Mouse (Mus musculus): Measurements from ENCODE around the gene Ackr4.

Gene Ackr4

GRCm38 (mm10) chr9:104126833-104127232 lies at the start of gene Ackr4:
Ackr4 (minus strand) TSS chr9:104126933.
- no peak for DNase-seq (ENCODE audit: low spot score)

GRCm38 (mm10) chr9:104172342-104172741 lies 45.6 kb upstream of the Ackr4 start:
- no peak for DNase-seq (ENCODE audit: low spot score)

- DNase-seq (ENCODE audit: low spot score): no peak
These were observed 44.9 kb upstream of the Ackr4 start for GRCm38 (mm10) chr9:104171651-104172050.

- DNase-seq (ENCODE audit: low spot score): no peak
These were observed 43.3 kb upstream of the Ackr4 start for GRCm38 (mm10) chr9:104169986-104170385.

GRCm38 (mm10) chr9:104165926-104166325 lies 39.2 kb upstream of the Ackr4 start:
- DNase-seq (ENCODE audit: low spot score): no peak

- no peak for DNase-seq (ENCODE audit: low spot score)
These were observed 37.5 kb upstream of the Ackr4 start for GRCm38 (mm10) chr9:104164194-104164593.

- DNase-seq (ENCODE audit: low spot score): no peak
These were observed 34.4 kb upstream of the Ackr4 start for GRCm38 (mm10) chr9:104161117-104161516.

GRCm38 (mm10) chr9:104157291-104157690 lies 30.6 kb upstream of the Ackr4 start:
- DNase-seq (ENCODE audit: low spot score): no peak

- DNase-seq (ENCODE audit: low spot score): no peak
These were observed 29.8 kb upstream of the Ackr4 start for GRCm38 (mm10) chr9:104156506-104156905.

- no peak for DNase-seq (ENCODE audit: low spot score)
These were observed 28.5 kb upstream of the Ackr4 start for GRCm38 (mm10) chr9:104155100-104155715.

GRCm38 (mm10) chr9:104152121-104152520 lies 25.4 kb upstream of the Ackr4 start:
- no peak for DNase-seq (ENCODE audit: low spot score)

- no peak for DNase-seq (ENCODE audit: low spot score)
These were observed 22.2 kb upstream of the Ackr4 start for GRCm38 (mm10) chr9:104148969-104149368.

- no peak for DNase-seq (ENCODE audit: low spot score)
These were observed 19.9 kb upstream of the Ackr4 start for GRCm38 (mm10) chr9:104146683-104147082.

GRCm38 (mm10) chr9:104144314-104144996 lies 17.7 kb upstream of the Ackr4 start:
- DNase-seq (ENCODE audit: low spot score): no peak

GRCm38 (mm10) chr9:104142805-104143204 lies 16.1 kb upstream of the Ackr4 start:
- no peak for DNase-seq (ENCODE audit: low spot score)

- no peak for DNase-seq (ENCODE audit: low spot score)
These were observed 13.6 kb upstream of the Ackr4 start for GRCm38 (mm10) chr9:104140351-104140750.

- no peak for DNase-seq (ENCODE audit: low spot score)
These were observed 3.5 kb upstream of the Ackr4 start for GRCm38 (mm10) chr9:104130141-104130755.

GRCm38 (mm10) chr9:104128110-104128509 lies 1.4 kb upstream of the Ackr4 start:
- no peak for DNase-seq (ENCODE audit: low spot score)

- DNase-seq (ENCODE audit: low spot score): no peak
These were observed 3.1 kb downstream of the Ackr4 start for GRCm38 (mm10) chr9:104123622-104124021.

- DNase-seq (ENCODE audit: low spot score): no peak
These were observed 3.6 kb downstream of the Ackr4 start for GRCm38 (mm10) chr9:104123101-104123500.

GRCm38 (mm10) chr9:104109151-104109550 lies 17.6 kb downstream of the Ackr4 start:
- DNase-seq (ENCODE audit: low spot score): no peak

- no peak for DNase-seq (ENCODE audit: low spot score)
These were observed 18.1 kb downstream of the Ackr4 start for GRCm38 (mm10) chr9:104108571-104109143.

GRCm38 (mm10) chr9:104107482-104107881 lies 19.3 kb downstream of the Ackr4 start:
- DNase-seq (ENCODE audit: low spot score): no peak
